Mouse (Mus musculus): ENCODE measurements around the gene Ubr2. TPM values are rescaled to one million over a fixed set of nuclear protein-coding genes. Genes with fewer than 3 reads are reported as not detected.

The Ubr2 gene
- polyA plus RNA-seq, 1 experiment from 2014 or later = 16.1 TPM

GRCm38 (mm10) chr17:46940461-46940860, 69.9 kb downstream of the Ubr2 start:
- Histone ChIP-seq H3K27ac (replicated peaks; ENCODE audit: low read depth, low read length) (no peak overlapping the region), H3K9ac (replicated peaks; ENCODE audit: low read length) (no peak overlapping the region), H3K36me3 (replicated peaks; ENCODE audit: control insufficient read depth, insufficient read depth, low read depth, low read length) (peaks cover 15% of the 10 kb centered on the region), H3K4me3 (ENCODE audit: low read depth, low read length) (no peak overlapping the region), H3K9me3 (replicated peaks; ENCODE audit: control insufficient read depth, low read length) (no peaks in the 10 kb centered on the region), H3K4me2 (ENCODE audit: low read depth, low read length) (no peak overlapping the region), H3K4me1 (ENCODE audit: control insufficient read depth, insufficient read depth, low read length) (no peaks in the 10 kb centered on the region), H3K27me3 (ENCODE audit: control insufficient read depth, insufficient read depth, low read length) (no peaks in the 10 kb centered on the region)
- 93% methylated on average over 8 of the region's 8 CpGs for WGBS
- no peak for DNase-seq (ENCODE audit: low spot score)
- ATAC-seq (replicated peaks; ENCODE audit: insufficient number of reproducible peaks, low FRiP score, low TSS enrichment, low read depth) = no peak

DNA sequence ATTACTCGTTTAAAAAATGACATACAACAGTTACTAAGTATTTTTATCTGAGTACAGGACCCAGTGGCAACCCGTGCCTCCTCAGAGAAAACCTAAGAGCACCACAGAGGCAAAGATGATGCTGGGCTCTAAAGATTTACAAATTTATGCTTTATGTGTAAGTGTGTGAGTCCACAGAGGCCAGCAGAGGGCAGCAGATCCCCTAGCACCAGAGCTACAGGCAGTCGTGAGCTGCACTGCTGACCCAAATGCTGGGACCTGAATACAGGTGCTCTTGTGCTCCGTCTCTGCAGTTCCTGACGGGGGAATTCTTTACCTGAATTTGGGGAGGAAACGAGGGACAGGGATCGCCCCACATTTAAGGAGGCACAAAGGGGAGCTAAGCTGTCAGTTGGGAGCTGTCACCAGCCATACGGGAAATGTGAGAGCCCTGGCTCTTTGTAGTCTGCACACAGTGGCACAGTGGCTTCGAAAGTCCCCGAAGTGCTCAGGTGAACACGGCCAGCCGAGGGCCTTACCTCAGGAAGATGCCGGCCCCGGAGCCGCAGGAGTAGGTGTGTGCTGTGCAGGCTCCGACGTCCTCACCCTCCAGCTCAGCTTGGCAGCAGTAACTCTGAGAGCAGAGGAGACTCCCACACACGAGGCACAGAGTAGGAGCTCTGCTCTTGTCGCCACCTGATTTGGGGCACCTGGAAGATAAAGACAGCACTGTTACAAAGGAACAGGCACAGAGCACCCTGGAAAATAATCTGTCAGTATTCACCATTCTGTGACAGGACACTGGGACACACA, 76.6 kb downstream of the Ubr2 start:
- H3K27ac ChIP-seq (replicated peaks; ENCODE audit: low read depth, low read length) = no peak overlapping the region
- H3K9ac ChIP-seq (replicated peaks; ENCODE audit: low read length) = no peak overlapping the region
- no peaks in the 10 kb centered on the region for H3K9me3 ChIP-seq (replicated peaks; ENCODE audit: control insufficient read depth, low read length)
- 81% methylated on average over 19 of the region's 19 CpGs for WGBS
- H3K4me3 ChIP-seq (ENCODE audit: low read depth, low read length) = no peak overlapping the region
- no peaks in the 10 kb centered on the region for H3K4me1 ChIP-seq (ENCODE audit: control insufficient read depth, insufficient read depth, low read length)
- no peak overlapping the region for H3K4me2 ChIP-seq (ENCODE audit: low read depth, low read length)
- peaks cover 20% of the 10 kb centered on the region for H3K36me3 ChIP-seq (replicated peaks; ENCODE audit: control insufficient read depth, insufficient read depth, low read depth, low read length)
- no peaks in the 10 kb centered on the region for H3K27me3 ChIP-seq (ENCODE audit: control insufficient read depth, insufficient read depth, low read length)
- ATAC-seq (replicated peaks; ENCODE audit: insufficient number of reproducible peaks, low FRiP score, low TSS enrichment, low read depth) (no peak), DNase-seq (ENCODE audit: low spot score) (peak; percentile 72)

DNA sequence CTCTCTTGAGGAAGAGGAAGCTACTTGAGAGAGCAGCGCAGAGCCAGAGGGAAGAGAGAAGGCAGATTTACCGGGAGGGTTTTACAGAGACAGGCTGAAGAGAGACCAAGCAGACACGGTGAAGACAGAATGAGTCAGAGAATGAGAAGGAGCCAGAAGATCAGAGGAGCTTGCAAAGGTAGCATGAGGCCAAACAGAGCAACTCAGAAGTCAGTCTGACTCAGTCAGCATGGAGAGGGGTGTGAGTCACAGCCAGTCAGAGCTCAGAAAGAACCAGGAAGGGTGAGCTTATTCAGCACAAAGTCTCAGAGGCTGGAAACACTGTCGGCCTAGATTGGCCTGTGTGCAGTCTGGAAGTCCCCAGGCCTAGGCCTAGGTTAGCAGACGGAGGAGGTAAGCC, 77.4 kb downstream of the Ubr2 start:
- Histone ChIP-seq H3K9ac (replicated peaks; ENCODE audit: low read length) (no peak overlapping the region), H3K4me2 (ENCODE audit: low read depth, low read length) (no peak overlapping the region), H3K36me3 (replicated peaks; ENCODE audit: control insufficient read depth, insufficient read depth, low read depth, low read length) (peaks cover 19% of the 10 kb centered on the region), H3K27ac (replicated peaks; ENCODE audit: low read depth, low read length) (no peak overlapping the region), H3K27me3 (ENCODE audit: control insufficient read depth, insufficient read depth, low read length) (no peaks in the 10 kb centered on the region), H3K4me1 (ENCODE audit: control insufficient read depth, insufficient read depth, low read length) (no peaks in the 10 kb centered on the region), H3K9me3 (replicated peaks; ENCODE audit: control insufficient read depth, low read length) (no peaks in the 10 kb centered on the region), H3K4me3 (ENCODE audit: low read depth, low read length) (no peak overlapping the region)
- DNase-seq (ENCODE audit: low spot score) (no peak), ATAC-seq (replicated peaks; ENCODE audit: insufficient number of reproducible peaks, low FRiP score, low TSS enrichment, low read depth) (no peak)
- 91% methylated on average over 5 of the region's 5 CpGs for WGBS

GRCm38 (mm10) chr17:46929897-46930296, 80.5 kb downstream of the Ubr2 start:
- H3K4me1 ChIP-seq (ENCODE audit: control insufficient read depth, insufficient read depth, low read length) = no peaks in the 10 kb centered on the region
- no peak overlapping the region for H3K4me2 ChIP-seq (ENCODE audit: low read depth, low read length)
- no peaks in the 10 kb centered on the region for H3K9me3 ChIP-seq (replicated peaks; ENCODE audit: control insufficient read depth, low read length)
- no peak overlapping the region for H3K27ac ChIP-seq (replicated peaks; ENCODE audit: low read depth, low read length)
- H3K9ac ChIP-seq (replicated peaks; ENCODE audit: low read length) = no peak overlapping the region
- H3K4me3 ChIP-seq (ENCODE audit: low read depth, low read length) = no peak overlapping the region
- peaks cover 16% of the 10 kb centered on the region for H3K36me3 ChIP-seq (replicated peaks; ENCODE audit: control insufficient read depth, insufficient read depth, low read depth, low read length)
- no peaks in the 10 kb centered on the region for H3K27me3 ChIP-seq (ENCODE audit: control insufficient read depth, insufficient read depth, low read length)
- DNase-seq (ENCODE audit: low spot score) = no peak
- no peak for ATAC-seq (replicated peaks; ENCODE audit: insufficient number of reproducible peaks, low FRiP score, low TSS enrichment, low read depth)
- 91% methylated on average over 7 of the region's 7 CpGs for WGBS

GRCm38 (mm10) chr17:46929277-46929676, 81.1 kb downstream of the Ubr2 start:
- Histone ChIP-seq H3K9ac (replicated peaks; ENCODE audit: low read length) (no peak overlapping the region), H3K4me2 (ENCODE audit: low read depth, low read length) (no peak overlapping the region), H3K27ac (replicated peaks; ENCODE audit: low read depth, low read length) (no peak overlapping the region), H3K4me3 (ENCODE audit: low read depth, low read length) (no peak overlapping the region), H3K27me3 (ENCODE audit: control insufficient read depth, insufficient read depth, low read length) (no peaks in the 10 kb centered on the region), H3K4me1 (ENCODE audit: control insufficient read depth, insufficient read depth, low read length) (no peaks in the 10 kb centered on the region), H3K9me3 (replicated peaks; ENCODE audit: control insufficient read depth, low read length) (no peaks in the 10 kb centered on the region), H3K36me3 (replicated peaks; ENCODE audit: control insufficient read depth, insufficient read depth, low read depth, low read length) (peaks cover 14% of the 10 kb centered on the region)
- ATAC-seq (replicated peaks; ENCODE audit: insufficient number of reproducible peaks, low FRiP score, low TSS enrichment, low read depth) (no peak), DNase-seq (ENCODE audit: low spot score) (no peak)
- 63% methylated on average over 12 of the region's 12 CpGs for WGBS

DNA sequence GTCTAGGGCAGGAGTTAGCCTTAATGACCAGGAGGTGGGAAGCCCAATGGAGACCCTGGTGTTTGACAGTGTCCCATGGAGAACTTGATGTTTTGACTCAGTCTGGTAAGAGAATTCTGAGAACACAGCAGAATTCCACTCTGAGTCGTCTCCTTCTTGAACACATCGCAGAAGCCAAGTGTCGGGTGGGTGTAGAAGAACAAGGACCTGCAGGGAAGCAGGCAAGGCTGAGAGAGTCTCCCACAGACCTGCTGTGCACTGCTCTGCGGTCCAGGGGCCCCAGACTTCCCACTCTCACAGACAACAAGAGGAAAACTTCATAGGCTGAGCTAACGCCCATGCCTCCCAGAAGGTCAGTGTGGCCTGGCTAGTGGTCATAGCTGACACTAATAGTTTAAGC, 82.6 kb downstream of the Ubr2 start:
- no peaks in the 10 kb centered on the region for H3K9me3 ChIP-seq (replicated peaks; ENCODE audit: control insufficient read depth, low read length)
- no peak for ATAC-seq (replicated peaks; ENCODE audit: insufficient number of reproducible peaks, low FRiP score, low TSS enrichment, low read depth)
- H3K4me1 ChIP-seq (ENCODE audit: control insufficient read depth, insufficient read depth, low read length) = no peaks in the 10 kb centered on the region
- H3K4me3 ChIP-seq (ENCODE audit: low read depth, low read length) = no peak overlapping the region
- no peak overlapping the region for H3K27ac ChIP-seq (replicated peaks; ENCODE audit: low read depth, low read length)
- H3K4me2 ChIP-seq (ENCODE audit: low read depth, low read length) = no peak overlapping the region
- 95% methylated on average over 5 of the region's 5 CpGs for WGBS
- H3K27me3 ChIP-seq (ENCODE audit: control insufficient read depth, insufficient read depth, low read length) = no peaks in the 10 kb centered on the region
- H3K9ac ChIP-seq (replicated peaks; ENCODE audit: low read length) = no peak overlapping the region
- peaks cover 7% of the 10 kb centered on the region for H3K36me3 ChIP-seq (replicated peaks; ENCODE audit: control insufficient read depth, insufficient read depth, low read depth, low read length)
- DNase-seq (ENCODE audit: low spot score) = no peak

GRCm38 (mm10) chr17:46926941-46927340, 83.4 kb downstream of the Ubr2 start:
- no peak overlapping the region for H3K4me2 ChIP-seq (ENCODE audit: low read depth, low read length)
- H3K9me3 ChIP-seq (replicated peaks; ENCODE audit: control insufficient read depth, low read length) = no peaks in the 10 kb centered on the region
- no peak overlapping the region for H3K4me3 ChIP-seq (ENCODE audit: low read depth, low read length)
- no peak overlapping the region for H3K27ac ChIP-seq (replicated peaks; ENCODE audit: low read depth, low read length)
- ATAC-seq (replicated peaks; ENCODE audit: insufficient number of reproducible peaks, low FRiP score, low TSS enrichment, low read depth) = no peak
- no peak overlapping the region for H3K9ac ChIP-seq (replicated peaks; ENCODE audit: low read length)
- H3K36me3 ChIP-seq (replicated peaks; ENCODE audit: control insufficient read depth, insufficient read depth, low read depth, low read length) = peaks cover 6% of the 10 kb centered on the region
- H3K4me1 ChIP-seq (ENCODE audit: control insufficient read depth, insufficient read depth, low read length) = no peaks in the 10 kb centered on the region
- DNase-seq (ENCODE audit: low spot score) = no peak
- no peaks in the 10 kb centered on the region for H3K27me3 ChIP-seq (ENCODE audit: control insufficient read depth, insufficient read depth, low read length)
- 74% methylated on average over 3 of the region's 3 CpGs for WGBS

DNA sequence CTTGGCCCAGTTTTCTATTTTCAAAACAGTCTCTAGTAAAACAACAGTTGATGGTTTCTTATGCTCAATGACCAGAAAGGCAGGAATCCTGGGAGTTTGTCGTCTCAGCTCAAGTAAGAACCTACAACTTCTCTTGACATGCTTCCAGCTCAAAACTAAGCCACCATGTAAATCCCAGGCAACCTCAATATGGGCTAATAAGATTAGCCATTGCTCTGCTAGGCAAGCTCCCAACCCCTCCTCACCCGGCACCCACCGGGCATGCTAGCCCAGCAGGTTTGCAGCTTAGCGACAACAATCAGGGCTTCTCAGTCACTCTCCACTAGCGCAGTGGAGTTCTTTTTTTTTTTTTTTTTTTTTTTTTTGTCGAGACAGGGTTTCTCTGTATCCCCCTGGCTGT, 84.2 kb downstream of the Ubr2 start:
- no peak overlapping the region for H3K4me2 ChIP-seq (ENCODE audit: low read depth, low read length)
- WGBS = 49% methylated on average over 6 of the region's 6 CpGs
- no peaks in the 10 kb centered on the region for H3K4me1 ChIP-seq (ENCODE audit: control insufficient read depth, insufficient read depth, low read length)
- H3K9ac ChIP-seq (replicated peaks; ENCODE audit: low read length) = no peak overlapping the region
- no peaks in the 10 kb centered on the region for H3K27me3 ChIP-seq (ENCODE audit: control insufficient read depth, insufficient read depth, low read length)
- no peaks in the 10 kb centered on the region for H3K9me3 ChIP-seq (replicated peaks; ENCODE audit: control insufficient read depth, low read length)
- H3K27ac ChIP-seq (replicated peaks; ENCODE audit: low read depth, low read length) = no peak overlapping the region
- ATAC-seq (replicated peaks; ENCODE audit: insufficient number of reproducible peaks, low FRiP score, low TSS enrichment, low read depth) (no peak), DNase-seq (ENCODE audit: low spot score) (no peak)
- H3K4me3 ChIP-seq (ENCODE audit: low read depth, low read length) = no peak overlapping the region
- H3K36me3 ChIP-seq (replicated peaks; ENCODE audit: control insufficient read depth, insufficient read depth, low read depth, low read length) = peaks cover 3% of the 10 kb centered on the region
